Mouse (Mus musculus): ENCODE measurements around the gene Med19. TPM values are rescaled to one million over a fixed set of nuclear protein-coding genes. Genes with fewer than 3 reads are reported as not detected.
"Not testable (repeated sequence)": the region's sequence is repeated elsewhere in the genome, so short reads cannot be mapped to it uniquely, and the experiment has no call there.

Med19 gene
- polyA plus RNA-seq, 1 experiment: 23.6 TPM

DNA sequence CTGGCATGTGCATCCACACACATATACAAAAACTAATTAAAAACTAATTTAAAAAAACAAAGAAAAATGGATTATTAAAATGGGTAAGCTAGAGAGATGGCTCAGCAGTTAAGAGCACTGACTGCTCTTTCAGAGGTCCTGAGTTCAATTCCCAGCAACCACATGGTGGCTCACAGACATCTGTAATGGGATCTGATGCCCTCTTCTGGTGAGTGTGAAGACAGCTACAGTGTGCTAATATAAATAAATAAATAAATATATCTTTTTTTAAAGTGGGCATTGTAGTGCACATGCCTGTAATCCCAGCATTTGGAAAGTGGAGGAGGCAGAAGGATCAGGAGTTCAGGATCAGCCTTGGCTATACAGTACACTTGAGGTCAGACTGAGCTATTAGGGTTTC, 24.8 kb upstream of the Med19 start:
- no peak for TF ChIP-seq POLR2A (IDR thresholded peaks at IDR 0.05; ENCODE audit: borderline replicate concordance, control insufficient read depth, low read depth, low read length)
- H3K4me1 ChIP-seq (ENCODE audit: control insufficient read depth, insufficient read depth, low read length): no peaks in the 10 kb centered on the region; the same call in 1 of the 2 replicates
- H3K4me3 ChIP-seq (replicated peaks; ENCODE audit: control insufficient read depth, low read depth, low read length): no peak overlapping the region
- H3K27ac ChIP-seq (ENCODE audit: control insufficient read depth, insufficient read depth, low read depth, low read length, poor library complexity): no peak overlapping the region

DNA sequence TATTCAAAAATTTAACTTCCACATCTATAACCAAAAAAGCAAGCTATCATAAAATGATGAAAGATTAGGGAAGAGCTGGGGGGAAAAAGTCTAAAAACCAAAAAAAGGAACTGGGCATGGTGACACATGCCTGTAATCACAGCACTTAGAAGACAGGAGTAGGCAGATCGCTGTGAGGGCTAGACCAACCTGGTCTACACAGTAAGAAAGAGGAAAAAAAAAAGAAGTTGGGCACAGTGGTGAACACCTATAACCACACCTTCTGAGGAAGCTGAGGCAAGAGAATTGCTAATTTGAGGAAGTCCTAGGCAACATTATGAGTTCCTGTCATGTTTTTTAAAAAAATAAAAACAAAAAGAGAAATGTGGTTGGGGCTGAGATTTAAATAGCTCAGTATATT, 22.3 kb upstream of the Med19 start:
- H3K4me3 ChIP-seq (replicated peaks; ENCODE audit: control insufficient read depth, low read depth, low read length): no peak overlapping the region
- H3K4me1 ChIP-seq (ENCODE audit: control insufficient read depth, insufficient read depth, low read length): no peaks in the 10 kb centered on the region; the same call in 1 of the 2 replicates
- H3K27ac ChIP-seq (ENCODE audit: control insufficient read depth, insufficient read depth, low read depth, low read length, poor library complexity): no peak overlapping the region
- 0% methylated on average over 1 of the region's 1 CpGs for WGBS
- no peak for TF ChIP-seq POLR2A (IDR thresholded peaks at IDR 0.05; ENCODE audit: borderline replicate concordance, control insufficient read depth, low read depth, low read length)
- TF ChIP-seq CTCF (IDR thresholded peaks at IDR 0.05; ENCODE audit: control insufficient read depth, insufficient read depth, low read length): no peak

DNA sequence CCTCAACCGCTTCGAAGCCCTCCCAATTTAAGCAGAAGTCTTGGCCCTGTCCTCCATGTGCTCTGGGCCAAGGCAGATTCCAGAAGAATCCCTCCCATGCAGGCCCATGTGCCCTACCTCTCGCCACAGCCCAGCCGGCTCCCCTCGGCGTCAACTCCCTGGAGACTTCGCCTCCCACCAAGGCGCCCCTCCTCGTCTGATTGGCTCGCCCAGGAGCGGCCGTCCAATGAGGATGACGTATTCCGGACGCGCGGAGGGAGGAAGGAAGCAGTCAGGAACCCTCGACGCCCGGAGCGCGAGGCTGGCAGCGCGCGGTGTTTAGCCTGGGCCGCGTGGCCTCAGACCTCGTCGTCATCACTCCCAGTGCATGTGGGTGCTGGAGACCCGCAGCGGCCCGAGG, 19.4 kb upstream of the Med19 start, which contains the start of gene Btbd18:
Btbd18 (plus strand) TSS at position 274 of the 400 bp plus-strand sequence.
- Histone ChIP-seq H3K27ac (ENCODE audit: control insufficient read depth, insufficient read depth, low read depth, low read length, poor library complexity) (no peak within 1 kb of the TSS), H3K4me1 (ENCODE audit: control insufficient read depth, insufficient read depth, low read length) (no peaks in the 10 kb centered on the region; the same call in 1 of the 2 replicates), H3K4me3 (replicated peaks; ENCODE audit: control insufficient read depth, low read depth, low read length) (no peak within 1 kb of the TSS)
- TF ChIP-seq CTCF (IDR thresholded peaks at IDR 0.05; ENCODE audit: control insufficient read depth, insufficient read depth, low read length): no peak
- no peak for TF ChIP-seq POLR2A (IDR thresholded peaks at IDR 0.05; ENCODE audit: borderline replicate concordance, control insufficient read depth, low read depth, low read length)
- WGBS: 94% methylated on average over 32 of the region's 32 CpGs

DNA sequence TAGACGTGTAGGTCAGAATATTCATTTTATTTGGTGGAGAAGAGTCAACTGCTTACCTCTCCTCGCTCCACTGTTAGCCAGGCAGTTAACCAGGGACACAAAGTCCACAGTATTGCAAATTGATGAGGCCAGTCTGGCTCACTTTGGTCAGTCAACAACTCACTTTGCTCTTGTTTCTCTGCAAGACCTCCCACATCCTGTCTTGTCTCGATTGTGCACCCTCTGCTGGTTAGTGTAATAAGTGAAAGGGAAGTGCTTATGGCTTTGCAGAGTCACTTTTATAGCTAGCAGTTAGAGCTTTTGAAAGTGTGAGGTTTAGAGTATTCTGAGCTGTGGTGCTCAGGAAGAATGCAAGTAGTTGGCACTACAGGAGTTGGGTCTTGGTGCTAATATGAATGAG, 17.9 kb upstream of the Med19 start:
- no peak overlapping the region for H3K27ac ChIP-seq (ENCODE audit: control insufficient read depth, insufficient read depth, low read depth, low read length, poor library complexity)

DNA sequence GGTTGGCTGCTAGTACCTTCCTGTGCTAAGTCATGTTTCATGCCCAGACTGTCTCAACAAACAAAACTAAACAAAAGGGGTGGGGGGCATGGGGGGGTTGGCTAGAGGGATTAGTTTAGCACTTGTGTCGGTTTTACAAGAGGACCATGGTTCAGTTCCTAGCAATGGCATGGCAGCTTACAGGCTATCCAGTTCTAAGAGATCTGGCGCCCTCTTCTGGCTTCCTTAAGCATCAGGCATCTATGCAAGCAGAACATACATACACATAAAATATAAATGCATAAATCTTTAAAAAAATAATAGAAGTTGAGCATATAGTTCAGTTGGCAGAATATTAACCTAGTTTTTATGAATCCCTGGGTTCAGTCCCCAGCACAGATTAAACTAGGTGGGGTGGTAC, 15.3 kb upstream of the Med19 start:
- Histone ChIP-seq H3K27ac (ENCODE audit: control insufficient read depth, insufficient read depth, low read depth, low read length, poor library complexity) (no peak overlapping the region), H3K4me3 (replicated peaks; ENCODE audit: control insufficient read depth, low read depth, low read length) (no peak overlapping the region), H3K4me1 (ENCODE audit: control insufficient read depth, insufficient read depth, low read length) (no peaks in the 10 kb centered on the region)
- no peak for TF ChIP-seq POLR2A (IDR thresholded peaks at IDR 0.05; ENCODE audit: borderline replicate concordance, control insufficient read depth, low read depth, low read length)
- TF ChIP-seq CTCF (IDR thresholded peaks at IDR 0.05; ENCODE audit: control insufficient read depth, insufficient read depth, low read length): 0 out of 2 replicates have a peak, but pooled peaks have one; percentile 28
- WGBS: 46% methylated on average over 2 of the region's 2 CpGs

More for the DNA sequence above, 17.9 kb upstream of the Med19 start:
- Histone ChIP-seq H3K4me3 (replicated peaks; ENCODE audit: control insufficient read depth, low read depth, low read length) (no peak overlapping the region), H3K4me1 (ENCODE audit: control insufficient read depth, insufficient read depth, low read length) (no peaks in the 10 kb centered on the region; the same call in 1 of the 2 replicates)
- TF ChIP-seq CTCF (IDR thresholded peaks at IDR 0.05; ENCODE audit: control insufficient read depth, insufficient read depth, low read length) (0 out of 2 replicates have a peak, but pooled peaks have one; percentile 30), POLR2A (IDR thresholded peaks at IDR 0.05; ENCODE audit: borderline replicate concordance, control insufficient read depth, low read depth, low read length) (no peak)
- WGBS: 35% methylated on average over 3 of the region's 3 CpGs

DNA sequence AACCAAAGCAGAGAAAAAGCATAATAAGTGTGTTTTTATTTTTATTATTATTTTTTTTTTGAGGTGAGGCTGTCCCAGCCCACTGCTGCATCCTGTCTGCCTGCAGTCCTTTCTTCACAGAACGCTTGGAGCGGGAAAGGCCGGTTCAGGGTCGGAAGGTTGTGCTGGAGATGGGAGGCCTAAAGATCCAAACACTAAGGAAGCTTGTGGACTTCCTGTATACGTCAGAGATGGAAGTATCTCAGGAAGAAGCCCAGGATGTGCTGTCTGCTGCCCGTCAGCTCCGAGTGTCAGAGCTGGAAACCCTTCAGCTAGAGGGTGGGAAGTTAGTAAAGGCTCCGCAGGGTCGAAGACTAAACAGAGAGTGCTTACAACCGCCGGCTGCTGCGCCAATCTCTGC, 12.1 kb upstream of the Med19 start:
- TF ChIP-seq CTCF (IDR thresholded peaks at IDR 0.05; ENCODE audit: control insufficient read depth, insufficient read depth, low read length) (no peak), POLR2A (IDR thresholded peaks at IDR 0.05; ENCODE audit: borderline replicate concordance, control insufficient read depth, low read depth, low read length) (no peak)
- no peak overlapping the region for H3K4me3 ChIP-seq (replicated peaks; ENCODE audit: control insufficient read depth, low read depth, low read length)
- no peak overlapping the region for H3K27ac ChIP-seq (ENCODE audit: control insufficient read depth, insufficient read depth, low read depth, low read length, poor library complexity)
- no peaks in the 10 kb centered on the region for H3K4me1 ChIP-seq (ENCODE audit: control insufficient read depth, insufficient read depth, low read length)
- 80% methylated on average over 12 of the region's 12 CpGs for WGBS

DNA sequence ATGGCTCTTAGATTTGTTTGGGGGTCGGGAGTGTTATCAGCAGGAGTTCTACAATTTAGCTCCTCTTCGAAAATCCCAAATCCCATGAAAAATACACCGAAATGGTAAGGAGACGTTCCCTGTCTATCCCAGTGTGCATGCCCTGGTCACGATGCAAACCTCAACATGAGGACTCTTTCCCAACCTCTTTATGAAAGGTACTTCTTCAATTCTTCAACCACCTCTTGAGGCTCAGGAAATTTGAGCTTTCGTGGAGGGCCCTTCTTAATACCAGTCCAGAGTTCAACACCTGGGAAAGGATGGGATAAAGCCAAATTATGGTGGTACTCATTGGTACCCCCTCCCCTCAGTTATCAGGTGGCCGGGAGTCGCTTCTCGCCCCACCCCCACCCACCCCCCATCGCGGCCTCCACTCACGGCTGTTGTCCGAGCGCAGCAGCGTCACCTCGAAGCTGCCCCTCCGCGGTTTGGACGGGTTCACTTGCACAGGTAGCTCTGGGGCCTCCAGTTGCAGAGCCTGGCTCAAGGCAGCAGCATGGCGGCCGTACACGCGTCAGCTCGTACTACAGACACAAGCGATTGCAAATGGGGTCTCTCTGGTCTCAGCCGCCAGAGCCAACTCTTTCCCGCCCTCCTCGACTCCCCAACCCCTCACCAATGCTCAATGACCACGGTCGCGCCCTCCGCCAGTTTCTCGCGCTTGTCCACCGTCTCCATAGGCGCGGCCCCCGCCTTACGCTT, 8.2 kb upstream of the Med19 start:
- Histone ChIP-seq H3K27ac (ENCODE audit: control insufficient read depth, insufficient read depth, low read depth, low read length, poor library complexity) (peak overlapping the region; percentile 37; the same call in 1 of the 2 replicates), H3K4me3 (replicated peaks; ENCODE audit: control insufficient read depth, low read depth, low read length) (peak overlapping the region; percentile 80), H3K4me1 (ENCODE audit: control insufficient read depth, insufficient read depth, low read length) (no peaks in the 10 kb centered on the region)
- TF ChIP-seq CTCF (IDR thresholded peaks at IDR 0.05; ENCODE audit: control insufficient read depth, insufficient read depth, low read length) (no peak), POLR2A (IDR thresholded peaks at IDR 0.05; ENCODE audit: borderline replicate concordance, control insufficient read depth, low read depth, low read length) (no peak; the same call in 1 of the 2 replicates)
- 2% methylated on average over 39 of the region's 39 CpGs for WGBS

DNA sequence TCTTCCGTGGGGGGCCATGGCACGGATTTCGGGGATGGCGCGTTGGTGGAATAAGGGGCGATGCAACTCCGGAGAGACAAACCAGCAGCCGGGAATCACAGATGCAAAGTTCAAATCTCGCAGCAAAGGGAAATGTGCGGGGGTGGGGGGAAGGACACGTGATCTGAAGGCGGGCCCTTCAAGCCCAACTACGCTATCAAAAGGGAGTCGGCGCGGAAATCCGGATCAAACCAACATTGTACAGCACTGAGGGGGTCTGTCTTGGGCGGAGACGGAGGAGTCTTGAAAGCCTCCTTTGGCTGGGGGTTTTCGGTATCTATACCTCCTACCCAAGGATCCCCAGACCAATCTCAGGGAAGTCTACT, 7.7 kb upstream of the Med19 start, which contains the start of gene Selenoh:
Selenoh (minus strand) TSS at position 202 of the 365 bp plus-strand sequence.
- Histone ChIP-seq H3K4me3 (replicated peaks; ENCODE audit: control insufficient read depth, low read depth, low read length) (peak within 1 kb of the TSS; percentile 80), H3K27ac (ENCODE audit: control insufficient read depth, insufficient read depth, low read depth, low read length, poor library complexity) (peak within 1 kb of the TSS; percentile 37; the same call in 1 of the 2 replicates), H3K4me1 (ENCODE audit: control insufficient read depth, insufficient read depth, low read length) (no peaks in the 10 kb centered on the region)
- under 1% methylated on average over 20 of the region's 20 CpGs for WGBS
- no peak for TF ChIP-seq CTCF (IDR thresholded peaks at IDR 0.05; ENCODE audit: control insufficient read depth, insufficient read depth, low read length)
- TF ChIP-seq POLR2A (IDR thresholded peaks at IDR 0.05; ENCODE audit: borderline replicate concordance, control insufficient read depth, low read depth, low read length): 0 out of 2 replicates have a peak, but pooled peaks have one; percentile 5

DNA sequence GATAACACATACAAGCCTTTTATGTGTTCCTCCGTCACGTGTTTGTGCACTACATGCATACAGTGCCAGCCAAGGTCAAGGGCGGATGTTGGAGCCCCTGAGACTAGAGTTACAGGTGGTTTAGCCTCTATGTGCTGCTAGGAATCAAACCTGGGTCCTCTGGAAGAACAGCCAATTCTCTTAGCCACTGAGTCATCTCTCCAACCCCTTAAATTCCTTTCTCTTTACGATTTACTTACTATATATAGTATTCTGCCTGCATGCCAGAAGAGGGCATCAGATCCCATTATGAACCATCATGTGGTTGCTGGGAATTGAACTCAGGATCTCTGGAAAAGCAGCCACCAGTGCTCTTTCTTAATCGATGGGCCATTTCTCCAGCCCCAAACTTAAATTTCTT, 6.7 kb upstream of the Med19 start:
- H3K4me3 ChIP-seq (replicated peaks; ENCODE audit: control insufficient read depth, low read depth, low read length): not testable (repeated sequence)

More for the DNA sequence above, 6.7 kb upstream of the Med19 start:
- not testable (repeated sequence) for H3K27ac ChIP-seq (ENCODE audit: control insufficient read depth, insufficient read depth, low read depth, low read length, poor library complexity); H3K4me1 ChIP-seq (ENCODE audit: control insufficient read depth, insufficient read depth, low read length)
- 72% methylated on average over 4 of the region's 5 CpGs for WGBS
